Mouse (Mus musculus): ENCODE measurements around the gene Fam222b. TPM values are rescaled to one million over a fixed set of nuclear protein-coding genes. Genes with fewer than 3 reads are reported as not detected.
A peak's percentile ranks its signal among the peaks of the same experiment; 100 is the strongest.

The Fam222b gene
- polyA plus RNA-seq, 1 experiment from 2014 or later = 15.2 TPM

GRCm38 (mm10) chr11:78195101-78195863 is 100.8 kb downstream of the Fam222b start:
- H3K27ac ChIP-seq (ENCODE audit: low read length) = peak overlapping the region; percentile 0; the same call in 1 of the 2 replicates
- no peaks in the 10 kb centered on the region for H3K27me3 ChIP-seq (ENCODE audit: control insufficient read depth, insufficient read depth, low read length)
- ATAC-seq (ENCODE audit: insufficient number of reproducible peaks, insufficient read depth, low FRiP score, low read depth) = no peak
- H3K4me1 ChIP-seq (ENCODE audit: control insufficient read depth, insufficient read depth, low read length) = peaks cover 4% of the 10 kb centered on the region; the same call in 1 of the 2 replicates
- H3K9ac ChIP-seq (replicated peaks; ENCODE audit: low read depth, low read length) = no peak overlapping the region
- peak overlapping the region; percentile 49 for H3K4me3 ChIP-seq (ENCODE audit: low read depth, low read length)
- H3K4me2 ChIP-seq (replicated peaks; ENCODE audit: low read depth, low read length) = peak overlapping the region; percentile 60
- H3K36me3 ChIP-seq (ENCODE audit: control insufficient read depth, insufficient read depth, low read length) = peaks cover 11% of the 10 kb centered on the region
- no peaks in the 10 kb centered on the region for H3K9me3 ChIP-seq (ENCODE audit: control insufficient read depth, low read depth, low read length)
- 62% methylated on average over 23 of the region's 23 CpGs for WGBS

GRCm38 (mm10) chr11:78202372-78202771 is 107.9 kb downstream of the Fam222b start:
- Histone ChIP-seq H3K4me3 (ENCODE audit: low read depth, low read length) (no peak overlapping the region), H3K27ac (ENCODE audit: low read length) (no peak overlapping the region), H3K27me3 (ENCODE audit: control insufficient read depth, insufficient read depth, low read length) (no peaks in the 10 kb centered on the region), H3K4me1 (ENCODE audit: control insufficient read depth, insufficient read depth, low read length) (no peaks in the 10 kb centered on the region), H3K9me3 (ENCODE audit: control insufficient read depth, low read depth, low read length) (no peaks in the 10 kb centered on the region), H3K4me2 (replicated peaks; ENCODE audit: low read depth, low read length) (no peak overlapping the region), H3K36me3 (ENCODE audit: control insufficient read depth, insufficient read depth, low read length) (peaks cover 22% of the 10 kb centered on the region), H3K9ac (replicated peaks; ENCODE audit: low read depth, low read length) (no peak overlapping the region)
- no peak for ATAC-seq (ENCODE audit: insufficient number of reproducible peaks, insufficient read depth, low FRiP score, low read depth)
- WGBS = 90% methylated on average over 3 of the region's 3 CpGs

- Histone ChIP-seq H3K4me1 (ENCODE audit: control insufficient read depth, insufficient read depth, low read length) (no peaks in the 10 kb centered on the region), H3K27ac (ENCODE audit: low read length) (no peak overlapping the region), H3K36me3 (ENCODE audit: control insufficient read depth, insufficient read depth, low read length) (peaks cover 41% of the 10 kb centered on the region), H3K9me3 (ENCODE audit: control insufficient read depth, low read depth, low read length) (no peaks in the 10 kb centered on the region), H3K4me2 (replicated peaks; ENCODE audit: low read depth, low read length) (no peak overlapping the region), H3K27me3 (ENCODE audit: control insufficient read depth, insufficient read depth, low read length) (no peaks in the 10 kb centered on the region), H3K4me3 (ENCODE audit: low read depth, low read length) (no peak overlapping the region), H3K9ac (replicated peaks; ENCODE audit: low read depth, low read length) (no peak overlapping the region)
- no peak for ATAC-seq (ENCODE audit: insufficient number of reproducible peaks, insufficient read depth, low FRiP score, low read depth)
- WGBS = 88% methylated on average over 6 of the region's 6 CpGs
These were observed 109.8 kb downstream of the Fam222b start for GRCm38 (mm10) chr11:78204287-78204686.

GRCm38 (mm10) chr11:78205361-78206206 is 111.1 kb downstream of the Fam222b start:
- Histone ChIP-seq H3K27me3 (ENCODE audit: control insufficient read depth, insufficient read depth, low read length) (no peaks in the 10 kb centered on the region), H3K9me3 (ENCODE audit: control insufficient read depth, low read depth, low read length) (no peaks in the 10 kb centered on the region), H3K4me1 (ENCODE audit: control insufficient read depth, insufficient read depth, low read length) (no peaks in the 10 kb centered on the region), H3K27ac (ENCODE audit: low read length) (peak overlapping the region; percentile 28; the same call in 1 of the 2 replicates), H3K36me3 (ENCODE audit: control insufficient read depth, insufficient read depth, low read length) (peaks cover 54% of the 10 kb centered on the region), H3K9ac (replicated peaks; ENCODE audit: low read depth, low read length) (no peak overlapping the region; the same call in 1 of the 2 replicates), H3K4me3 (ENCODE audit: low read depth, low read length) (no peak overlapping the region), H3K4me2 (replicated peaks; ENCODE audit: low read depth, low read length) (no peak overlapping the region)
- WGBS = 38% methylated on average over 13 of the region's 13 CpGs
- no peak for ATAC-seq (ENCODE audit: insufficient number of reproducible peaks, insufficient read depth, low FRiP score, low read depth)

MicroRNAs within 50 kb of the gene (microRNA counts, 519-probe panel; counts per million panel counts)
- microRNA mmu-miR-144 = 3,692 counts per million, percentile 74 among the panel's probes with 10 or more counts
- microRNA mmu-miR-451 = 2,959 counts per million, percentile 52 among the panel's probes with 10 or more counts

Small RNA genes within 50 kb of the gene (microRNA-seq; reads per million reads assigned to microRNA genes)
- gene Mir144 = 32.8 reads per million, percentile 34 among the genes with 10 or more reads in this experiment
- not detected for gene Mir451a
- gene Mir451b = not detected
- not detected for gene Mir7653

Other genes starting within 250 kb of the Fam222b start
- gene Pipox, start 200.6 kb upstream of the Fam222b start, polyA plus RNA-seq (2014; fragmentation: Nextera tagmentation; extraction: Ambion mirVana) = 13.4 and 14.2 TPM in 2 replicates
- gene Sez6, start 163.9 kb upstream of the Fam222b start, polyA plus RNA-seq (2014; fragmentation: Nextera tagmentation; extraction: Ambion mirVana) = 2.1 and 3.0 TPM in 2 replicates
- 16.9 and 22.5 TPM in 2 replicates for gene Phf12, start 111.9 kb upstream of the Fam222b start, polyA plus RNA-seq (2014; fragmentation: Nextera tagmentation; extraction: Ambion mirVana)
- 19.1 and 21.4 TPM in 2 replicates for gene Dhrs13, start 62.4 kb upstream of the Fam222b start, polyA plus RNA-seq (2014; fragmentation: Nextera tagmentation; extraction: Ambion mirVana)
- 54.1 and 60.6 TPM in 2 replicates for gene Flot2, start 56.7 kb upstream of the Fam222b start, polyA plus RNA-seq (2014; fragmentation: Nextera tagmentation; extraction: Ambion mirVana)
- gene Eral1, start 14.3 kb upstream of the Fam222b start, polyA plus RNA-seq (2014; fragmentation: Nextera tagmentation; extraction: Ambion mirVana) = 33.4 and 33.5 TPM in 2 replicates
- gene Traf4, start 70.9 kb downstream of the Fam222b start, polyA plus RNA-seq (2014; fragmentation: Nextera tagmentation; extraction: Ambion mirVana) = 53.5 and 54.7 TPM in 2 replicates
- gene Nek8, start 82.0 kb downstream of the Fam222b start, polyA plus RNA-seq (2014; fragmentation: Nextera tagmentation; extraction: Ambion mirVana) = 16.0 and 17.4 TPM in 2 replicates
- gene Tlcd1, start 82.1 kb downstream of the Fam222b start, polyA plus RNA-seq (2014; fragmentation: Nextera tagmentation; extraction: Ambion mirVana) = 27.1 and 28.0 TPM in 2 replicates
- gene Rpl23a, start 88.9 kb downstream of the Fam222b start, polyA plus RNA-seq (2014; fragmentation: Nextera tagmentation; extraction: Ambion mirVana) = 1,708 and 1,741 TPM in 2 replicates
- gene Rab34, start 93.8 kb downstream of the Fam222b start, polyA plus RNA-seq (2014; fragmentation: Nextera tagmentation; extraction: Ambion mirVana) = 156 and 171 TPM in 2 replicates
- 2.7 and 3.3 TPM in 2 replicates for gene Proca1, start 98.7 kb downstream of the Fam222b start, polyA plus RNA-seq (2014; fragmentation: Nextera tagmentation; extraction: Ambion mirVana)
- gene Sdf2, start 151.1 kb downstream of the Fam222b start, polyA plus RNA-seq (2014; fragmentation: Nextera tagmentation; extraction: Ambion mirVana) = 101 and 102 TPM in 2 replicates
- 25.3 and 26.2 TPM in 2 replicates for gene Supt6, start 151.3 kb downstream of the Fam222b start, polyA plus RNA-seq (2014; fragmentation: Nextera tagmentation; extraction: Ambion mirVana)
- gene 2610507B11Rik, start 167.1 kb downstream of the Fam222b start, polyA plus RNA-seq (2014; fragmentation: Nextera tagmentation; extraction: Ambion mirVana) = 98.3 and 98.7 TPM in 2 replicates
- gene BC030499, start 196.2 kb downstream of the Fam222b start, polyA plus RNA-seq (2014; fragmentation: Nextera tagmentation; extraction: Ambion mirVana) = 0.17 and 0.32 TPM in 2 replicates
- 40.5 and 44.6 TPM in 2 replicates for gene Spag5, start 206.9 kb downstream of the Fam222b start, polyA plus RNA-seq (2014; fragmentation: Nextera tagmentation; extraction: Ambion mirVana)
- 18.8 and 21.2 TPM in 2 replicates for gene Aldoc, start 228.3 kb downstream of the Fam222b start, polyA plus RNA-seq (2014; fragmentation: Nextera tagmentation; extraction: Ambion mirVana)
- gene Pigs, start 233.8 kb downstream of the Fam222b start, polyA plus RNA-seq (2014; fragmentation: Nextera tagmentation; extraction: Ambion mirVana) = 67.7 and 69.8 TPM in 2 replicates
- 45.9 and 47.5 TPM in 2 replicates for gene Unc119, start 248.8 kb downstream of the Fam222b start, polyA plus RNA-seq (2014; fragmentation: Nextera tagmentation; extraction: Ambion mirVana)

Measured in stomach, embryonic 14.5 days (tissue).